Mouse (Mus musculus): Measurements from ENCODE around the gene Tenm4.

Gene Tenm4

DNA sequence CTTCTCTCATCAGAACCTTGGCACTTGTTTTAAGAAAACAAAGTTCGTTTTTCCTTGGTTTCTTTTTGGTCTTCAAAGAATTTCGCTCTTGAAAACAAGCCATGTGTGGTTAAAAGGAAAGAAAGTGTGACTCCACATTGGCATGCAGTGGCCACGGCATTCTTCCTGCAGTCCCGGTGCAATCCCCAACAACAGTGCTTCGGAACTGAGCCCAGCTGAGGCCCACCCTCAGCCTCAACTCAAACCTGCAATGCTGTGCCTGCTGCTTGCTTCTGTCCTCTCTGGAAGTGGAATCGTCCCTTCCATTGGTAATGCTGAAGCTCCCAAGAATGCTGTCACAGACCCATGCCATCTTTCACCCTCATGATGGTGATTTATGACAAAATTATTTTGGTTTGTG is 88.6 kb downstream of the Tenm4 start:
- DNase-seq = no peak

DNA sequence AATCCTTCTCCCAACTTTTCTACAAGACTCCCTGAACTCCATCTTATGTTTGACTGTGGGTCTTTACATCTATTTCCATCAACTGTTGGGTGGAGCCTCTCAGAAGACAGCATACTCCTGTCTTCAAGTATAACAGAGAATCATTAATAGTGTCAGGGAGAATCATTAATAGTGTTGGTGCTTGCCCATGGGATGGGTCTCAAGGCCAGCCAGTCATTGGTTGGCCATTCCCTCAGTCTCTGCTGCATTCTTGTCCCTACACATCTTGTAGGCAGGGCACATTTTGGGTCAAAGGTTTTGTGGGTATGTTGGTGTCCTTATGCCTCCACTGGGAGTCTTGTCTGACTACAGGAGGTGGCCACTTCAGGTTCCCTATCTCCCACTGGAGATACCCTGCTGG is 91.1 kb downstream of the Tenm4 start:
- no peak for DNase-seq

DNA sequence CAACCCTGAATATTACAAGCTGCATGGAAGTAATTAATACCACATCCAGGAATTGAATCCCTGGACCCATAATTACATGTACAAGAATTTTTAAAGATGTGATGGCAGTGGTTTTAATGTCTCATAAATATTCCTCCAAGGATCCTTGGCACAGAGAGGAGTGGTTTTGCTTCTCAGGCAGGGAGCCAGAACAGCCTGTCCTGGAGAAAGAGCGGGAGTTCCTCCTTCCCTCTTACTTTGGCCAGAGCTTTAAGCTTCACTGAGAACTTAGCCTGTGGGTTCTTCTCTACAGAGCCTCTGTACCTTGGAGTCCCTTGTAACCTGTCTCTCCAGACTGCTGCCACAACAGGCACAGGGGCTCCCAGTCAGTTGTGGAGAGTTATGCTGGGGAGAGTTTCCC is 94.9 kb downstream of the Tenm4 start:
- DNase-seq = no peak

DNA sequence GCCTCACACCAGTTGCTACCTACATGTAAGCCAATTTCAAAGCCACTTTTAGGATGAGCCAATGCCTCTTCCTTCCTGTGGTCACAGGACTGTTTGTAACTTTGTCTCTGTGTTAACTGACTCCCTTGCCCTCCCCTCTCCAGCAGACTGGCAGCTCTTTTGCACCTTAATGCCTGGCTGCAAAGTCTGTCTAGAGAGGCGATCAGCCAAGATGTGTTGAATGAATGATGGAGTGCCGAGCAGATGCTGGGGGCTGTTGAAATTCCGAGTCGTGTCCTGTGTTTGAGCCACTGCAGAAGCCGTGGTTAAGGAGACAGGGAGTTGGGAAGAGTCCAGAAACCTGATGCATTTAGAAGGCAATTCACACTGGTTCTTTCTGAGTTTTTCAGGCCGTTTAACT is 96.2 kb downstream of the Tenm4 start:
- peak in 1 of 2 experiments; percentile 9 for DNase-seq

DNA sequence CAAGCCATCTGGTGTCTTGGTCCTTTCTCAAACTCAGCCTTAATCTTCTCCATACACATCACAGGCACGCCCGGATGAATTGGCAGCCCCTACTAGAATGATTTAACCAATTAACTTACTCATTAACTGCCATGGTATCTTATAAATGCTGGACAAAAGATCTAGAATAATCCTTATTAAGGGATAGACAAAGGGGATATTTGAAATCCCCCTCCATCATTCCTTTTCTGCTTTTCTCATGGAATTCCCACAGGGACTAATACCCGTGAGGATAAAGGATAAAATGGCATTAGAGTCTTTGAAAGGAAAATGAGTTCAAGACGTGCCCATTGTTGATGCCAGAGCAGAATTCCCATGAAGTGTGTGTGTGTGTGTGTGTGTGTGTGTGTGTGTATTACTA is 99.6 kb downstream of the Tenm4 start:
- DNase-seq = no peak

DNA sequence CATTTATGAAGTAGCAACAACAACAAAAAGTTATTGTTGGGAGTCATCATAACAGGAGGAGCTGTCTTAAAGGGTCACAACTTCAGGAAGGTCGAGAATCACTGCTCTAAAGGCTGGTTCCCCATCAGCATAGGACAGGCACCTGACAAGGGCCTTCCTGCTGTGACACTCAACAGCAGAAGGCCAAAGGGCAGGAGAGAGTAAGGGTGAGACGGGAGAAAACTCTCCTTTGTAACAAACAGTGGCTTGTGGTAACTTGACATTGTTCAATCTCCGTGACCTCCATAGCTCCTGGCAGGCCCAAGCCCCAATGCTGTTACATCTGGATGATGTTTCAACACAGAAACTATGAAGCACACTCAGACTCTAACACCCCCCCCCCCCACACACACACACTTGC is 101.0 kb downstream of the Tenm4 start:
- no peak for DNase-seq

DNA sequence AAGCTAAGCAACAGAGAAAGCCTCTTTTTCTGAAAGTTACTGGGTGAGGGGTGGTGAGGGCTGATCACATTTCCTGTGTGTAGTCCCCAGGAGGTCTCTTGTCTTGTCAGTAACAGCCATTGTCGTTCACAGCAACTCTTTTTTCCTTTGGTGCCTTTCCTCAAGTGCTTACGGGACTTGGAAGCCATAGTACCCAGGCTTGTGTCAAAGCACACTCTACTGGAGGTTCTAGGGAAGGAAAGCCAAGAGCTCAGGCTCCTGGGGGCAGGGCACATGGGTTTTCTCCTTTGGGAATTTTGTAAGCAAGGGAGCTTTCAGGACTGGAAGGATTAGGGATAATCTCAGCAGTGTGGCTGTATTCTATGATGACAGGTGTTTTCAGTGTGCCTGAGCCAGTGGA is 103.4 kb downstream of the Tenm4 start:
- DNase-seq = no peak

DNA sequence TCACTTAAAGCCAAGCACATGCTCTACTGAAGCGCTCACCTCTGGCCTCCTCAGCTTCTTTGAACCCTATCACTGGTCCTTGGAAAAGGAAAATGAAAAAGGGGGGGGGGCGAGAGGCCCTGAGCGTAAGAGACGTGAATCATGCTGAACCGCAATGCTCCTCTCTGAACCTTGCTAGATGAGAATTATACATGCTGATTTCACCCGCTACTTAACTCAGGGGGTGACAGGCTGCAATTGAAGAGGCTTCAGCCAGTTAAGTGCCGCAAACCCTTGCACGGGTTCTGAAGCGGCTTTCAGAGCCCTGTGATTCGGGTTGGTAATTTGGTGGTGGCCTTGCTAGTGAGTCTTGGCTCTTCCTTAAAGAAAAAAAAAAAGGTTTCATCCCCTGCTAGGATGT is 106.5 kb downstream of the Tenm4 start:
- no peak for DNase-seq

DNA sequence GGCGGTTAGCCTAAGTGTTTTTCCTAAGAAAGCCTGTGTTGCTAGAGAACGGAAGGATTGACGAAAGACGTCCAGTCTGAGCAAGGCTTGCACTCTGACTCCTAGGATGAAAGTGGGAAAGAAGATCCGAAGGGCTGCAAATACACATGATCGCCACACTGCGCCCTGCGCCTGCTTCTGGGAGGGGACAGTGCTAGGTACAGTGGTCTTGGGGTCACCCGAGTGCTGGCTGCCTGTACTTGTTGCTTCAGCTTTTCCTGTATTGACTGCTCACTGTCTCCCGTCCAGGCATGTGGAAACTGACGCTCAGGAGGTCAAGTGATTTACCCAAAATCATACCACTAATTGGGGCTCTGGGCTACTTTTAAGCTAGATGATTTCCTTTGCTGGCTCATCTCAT is 107.3 kb downstream of the Tenm4 start:
- no peak for DNase-seq

DNA sequence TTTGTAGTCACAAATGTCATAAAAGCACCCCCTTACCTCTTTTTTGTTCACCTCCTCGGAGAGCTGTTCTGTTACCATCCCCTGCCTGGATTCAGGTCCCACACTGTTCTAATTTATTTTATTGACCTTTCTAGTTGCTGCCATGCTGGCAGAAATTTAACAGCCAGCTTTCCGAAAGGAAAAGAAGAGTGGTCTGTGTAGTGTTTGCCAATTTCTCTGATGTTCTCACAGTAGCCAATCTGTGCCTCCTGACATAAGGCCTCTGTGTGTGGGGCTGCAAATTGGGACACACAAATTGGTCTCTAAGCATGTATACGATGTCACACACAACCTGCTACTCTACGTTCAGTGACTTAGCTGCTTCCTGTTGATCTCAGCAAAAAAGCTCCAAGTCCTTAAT is 109.7 kb downstream of the Tenm4 start:
- DNase-seq = no peak

DNA sequence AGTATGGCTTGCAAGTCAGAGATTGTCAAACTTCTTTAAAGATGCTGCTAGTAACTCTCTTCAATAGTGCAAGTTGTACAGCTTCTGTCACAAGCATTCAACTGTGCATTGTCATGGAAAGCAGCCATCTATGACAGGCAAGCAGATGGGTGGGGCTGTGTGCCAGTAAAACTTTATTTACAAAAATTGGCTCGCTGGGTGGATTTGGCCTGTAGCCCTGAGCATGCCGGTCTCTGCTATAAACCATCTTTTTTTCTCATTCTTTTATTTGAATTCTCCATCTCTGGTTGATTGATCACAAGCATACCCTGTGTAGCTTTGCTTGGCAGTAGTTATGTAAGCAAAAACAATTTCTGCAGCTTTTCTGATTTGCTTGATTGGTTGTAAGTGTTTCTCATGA is 119.5 kb downstream of the Tenm4 start:
- no peak for DNase-seq

DNA sequence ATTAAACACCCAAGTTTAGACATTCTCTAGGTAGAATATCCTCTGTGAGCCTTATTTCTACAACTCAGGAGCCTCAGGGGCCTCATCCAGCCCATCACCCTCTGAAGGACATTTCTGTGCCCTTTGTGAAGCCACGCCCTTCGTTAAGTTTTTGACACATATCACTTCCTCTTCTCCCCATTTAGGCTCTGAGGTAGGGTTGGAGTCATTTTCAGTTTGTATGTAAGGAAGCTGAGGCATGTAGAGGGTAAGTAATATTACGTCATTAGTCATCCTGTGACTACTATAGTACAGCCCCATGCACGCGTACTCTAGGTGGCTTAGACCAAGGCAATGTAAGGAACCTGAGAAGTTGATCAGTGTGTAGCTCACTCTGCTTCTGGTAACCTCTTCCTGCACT is 124.9 kb downstream of the Tenm4 start:
- no peak for DNase-seq

DNA sequence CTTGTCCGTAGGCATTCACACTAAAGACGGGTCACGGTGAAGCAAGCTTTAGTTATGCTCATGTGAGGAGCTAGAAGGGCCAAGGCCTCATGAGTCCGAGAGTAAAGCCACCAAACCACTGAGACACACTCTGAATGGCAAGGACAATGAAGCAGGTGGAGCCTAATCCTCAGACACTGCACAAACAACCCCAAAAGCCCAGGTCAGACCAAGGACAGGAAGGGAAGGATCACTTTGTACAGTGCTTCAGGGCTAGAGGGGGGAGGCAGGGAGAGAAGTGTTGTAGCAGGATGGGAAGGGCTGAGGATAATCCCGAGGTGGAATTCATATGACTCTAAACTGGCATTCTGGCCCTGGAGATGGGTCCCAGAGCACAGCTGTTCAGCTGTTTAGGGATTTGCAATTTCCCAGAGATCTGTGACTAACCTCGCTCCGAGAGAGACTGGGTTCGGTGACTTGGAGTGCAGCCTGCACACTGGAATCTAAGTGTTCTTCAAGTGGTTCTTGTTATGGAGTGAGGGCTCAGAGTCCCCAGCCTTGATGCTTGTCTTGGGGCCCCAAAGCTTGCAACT is 129.9 kb downstream of the Tenm4 start:
- DNase-seq = no peak

DNA sequence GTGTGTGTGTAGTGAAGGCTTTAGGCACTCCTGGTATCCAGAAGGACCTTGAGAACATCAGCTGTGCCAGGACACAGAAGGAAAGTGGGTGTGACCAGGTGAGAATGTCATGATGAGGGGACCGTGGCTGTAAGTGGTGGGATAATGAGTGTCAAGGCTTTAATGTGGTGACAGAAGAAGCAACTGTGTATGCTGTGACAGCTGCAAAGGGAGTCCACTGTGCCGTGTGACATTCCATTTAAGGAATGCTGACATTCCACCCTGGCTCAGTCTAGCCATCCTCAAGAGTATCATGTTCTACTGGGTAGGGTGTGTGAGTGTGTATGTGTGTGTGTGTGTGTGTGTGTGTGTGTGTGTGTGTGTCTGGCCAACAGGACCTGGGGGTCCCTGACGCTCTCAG is 130.8 kb downstream of the Tenm4 start:
- DNase-seq = no peak

DNA sequence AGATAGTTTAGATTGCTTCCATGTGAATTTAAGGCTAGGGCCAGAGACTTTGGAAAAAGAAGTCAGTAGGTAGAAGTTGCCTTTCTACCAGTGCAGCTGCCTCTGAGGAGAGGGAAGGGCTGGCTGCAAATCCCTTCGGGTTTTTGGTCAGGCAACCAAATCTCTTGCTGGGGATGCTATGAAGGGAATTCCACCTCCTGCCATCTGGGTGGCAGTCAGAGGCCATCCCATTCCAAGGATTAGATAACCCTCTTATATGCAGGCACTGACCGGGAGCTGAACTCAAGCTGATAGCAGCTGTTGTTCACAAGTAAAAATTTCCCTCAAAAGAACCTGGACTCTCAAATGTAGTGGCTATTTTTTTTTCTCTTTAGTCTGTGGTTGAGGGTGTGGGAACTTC is 132.9 kb downstream of the Tenm4 start:
- DNase-seq = no peak

DNA sequence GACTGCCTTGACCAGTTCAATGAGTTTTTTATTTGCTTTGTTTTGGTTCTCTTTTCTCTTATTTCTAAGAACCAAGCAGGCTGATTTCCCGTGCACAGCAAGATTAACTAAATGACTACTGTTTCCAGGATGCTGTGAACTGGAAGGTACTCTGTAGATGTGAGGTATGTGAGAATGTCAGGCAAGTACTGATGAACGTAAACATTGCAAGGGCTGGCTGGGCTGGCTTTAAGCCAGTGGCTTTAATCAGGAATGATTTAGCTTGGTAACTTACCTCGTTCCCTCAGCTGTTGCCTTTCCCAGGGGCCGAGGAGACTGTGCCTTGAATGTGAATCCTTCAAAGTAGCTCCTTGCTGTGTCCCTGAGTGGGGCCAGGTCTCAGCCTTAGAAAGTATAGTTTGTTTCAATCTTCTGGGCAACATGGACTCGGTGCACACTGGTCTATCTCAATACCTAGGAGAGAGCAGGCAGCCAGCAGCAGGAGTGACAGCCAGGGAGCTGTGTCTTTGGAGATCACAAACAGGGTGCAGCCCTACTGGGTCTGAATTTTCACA is 134.4 kb downstream of the Tenm4 start:
- no peak for DNase-seq

DNA sequence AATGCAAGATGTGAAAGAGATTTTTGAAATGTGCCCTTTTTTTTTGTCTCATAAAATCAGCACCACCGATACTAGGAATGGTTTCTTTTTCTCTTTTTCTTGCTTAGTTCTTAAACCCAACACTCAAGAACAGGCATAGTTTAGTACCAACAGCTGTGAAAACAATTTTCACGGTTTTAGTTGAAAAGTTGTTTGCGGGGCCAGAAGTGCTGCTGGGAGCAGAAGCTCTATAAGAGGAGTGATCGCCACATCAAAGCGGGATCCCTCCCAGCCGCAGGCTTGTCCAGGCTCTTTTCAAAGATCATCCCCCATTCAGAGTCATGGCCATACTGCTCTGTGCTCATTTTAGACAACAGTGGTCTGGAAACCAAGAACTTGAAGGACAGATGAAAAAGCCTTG is 137.1 kb downstream of the Tenm4 start:
- no peak for DNase-seq

DNA sequence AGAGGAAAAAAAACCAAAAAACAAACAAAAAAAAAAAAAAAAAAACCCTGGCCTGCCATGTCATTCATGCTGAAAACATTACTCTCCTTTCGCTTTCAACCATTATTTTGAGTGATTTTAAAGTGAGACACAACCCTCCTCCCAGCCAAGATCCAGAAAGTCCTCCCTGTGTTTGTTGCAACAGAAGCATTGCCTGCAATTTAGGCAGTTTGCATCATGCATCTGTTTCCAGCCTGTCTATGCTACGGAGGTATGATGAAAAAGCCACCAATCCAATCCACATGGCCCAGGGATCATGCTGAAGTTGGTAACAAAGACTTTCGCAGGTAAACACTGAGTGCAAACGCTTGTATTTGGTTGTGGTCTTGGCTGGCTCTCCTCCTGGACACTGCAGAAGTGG is 158.3 kb downstream of the Tenm4 start:
- no peak for DNase-seq

DNA sequence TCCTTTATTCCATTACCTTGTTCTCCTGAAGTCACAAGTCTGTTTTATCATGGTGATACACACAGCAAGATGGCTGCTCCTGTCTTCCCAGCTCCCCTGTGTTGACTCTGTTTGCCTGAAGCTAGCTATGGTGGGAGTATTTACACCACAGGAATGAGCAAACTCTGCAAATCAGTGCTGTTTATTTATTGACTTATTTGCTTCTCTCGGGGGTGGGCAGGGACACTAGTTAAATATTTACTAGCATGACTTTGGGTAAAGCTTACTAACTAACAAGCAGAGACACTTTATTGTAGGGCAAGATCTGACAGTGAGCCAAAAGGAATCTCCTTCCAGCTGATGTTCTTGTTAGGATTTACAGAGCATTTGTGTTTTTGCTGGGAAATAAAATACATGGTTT is 160.1 kb downstream of the Tenm4 start:
- DNase-seq = no peak

DNA sequence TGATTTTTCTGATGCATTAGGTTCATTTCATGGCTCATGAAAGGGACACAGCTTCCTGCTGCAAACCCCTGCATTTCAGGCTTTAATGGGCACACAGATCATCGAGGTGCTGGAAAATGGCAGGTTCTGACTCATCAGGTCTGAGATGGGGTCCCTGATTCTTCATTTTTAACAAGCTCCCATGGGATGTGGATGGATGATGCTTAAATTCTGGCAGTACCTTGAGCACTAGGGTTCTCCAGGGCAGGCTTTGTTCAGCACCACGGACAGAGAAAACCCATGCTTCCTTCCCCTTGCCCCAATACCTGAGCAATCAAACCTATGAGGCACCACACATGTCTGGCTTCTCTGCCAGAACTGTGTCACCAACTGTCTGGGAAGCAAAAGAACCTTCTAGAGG is 163.3 kb downstream of the Tenm4 start:
- no peak for DNase-seq

DNA sequence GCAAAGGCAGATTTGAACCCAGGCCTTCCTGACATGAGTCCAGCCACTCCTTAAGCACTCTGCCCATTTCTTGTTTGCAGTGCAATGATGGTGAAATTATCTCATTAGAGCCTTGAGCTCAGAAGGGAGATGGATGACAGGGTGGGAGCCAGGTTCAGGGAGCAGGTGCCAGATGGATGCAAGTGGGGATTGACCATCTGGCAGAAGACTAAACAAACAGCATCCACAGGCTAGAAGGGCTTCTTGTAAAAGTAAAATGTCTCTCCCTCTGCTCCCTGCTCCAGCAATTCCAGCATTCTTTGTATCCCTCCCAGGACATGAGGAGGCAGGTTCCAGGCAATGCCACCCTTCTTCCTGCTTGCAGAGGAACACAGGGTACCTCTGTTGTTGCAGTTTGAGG is 165.3 kb downstream of the Tenm4 start:
- DNase-seq = no peak

DNA sequence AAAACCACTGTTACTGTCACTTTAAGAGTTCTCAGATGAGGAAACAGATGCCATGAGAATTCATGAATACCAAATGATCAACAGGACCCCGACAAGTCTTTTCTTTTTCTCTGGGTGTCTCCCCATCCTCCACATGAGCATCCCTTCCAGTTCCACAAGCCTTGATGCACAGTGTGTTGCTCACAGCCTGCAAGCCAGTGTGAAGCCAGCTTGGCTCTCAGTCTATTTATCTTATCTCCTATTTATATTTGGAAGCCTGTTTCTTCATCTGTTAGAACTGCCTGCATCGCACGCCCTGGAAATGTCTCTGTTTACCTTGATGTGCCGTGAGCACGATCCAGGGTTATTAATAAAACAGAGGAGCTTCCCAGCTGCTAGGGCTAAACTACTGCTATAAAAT is 169.8 kb downstream of the Tenm4 start:
- no peak for DNase-seq

DNA sequence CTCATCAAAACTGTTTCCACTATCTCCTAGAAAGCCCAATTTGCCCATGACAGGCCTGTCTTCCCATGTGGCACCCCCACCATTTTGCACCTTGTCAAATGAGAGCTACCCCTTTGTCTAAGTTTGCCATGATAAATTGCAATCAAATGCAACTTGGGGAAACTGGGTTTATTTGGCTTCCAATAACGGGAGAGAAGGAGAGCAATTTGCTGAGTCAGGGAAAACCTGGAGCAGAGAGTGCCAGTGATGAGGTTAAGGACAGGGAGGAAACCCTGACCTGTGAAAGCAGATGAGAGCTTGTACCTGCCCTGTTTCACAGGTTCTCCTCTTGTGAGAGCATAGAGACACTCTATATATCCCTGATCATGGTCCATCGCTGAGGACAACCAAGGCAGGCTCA is 170.4 kb downstream of the Tenm4 start:
- DNase-seq = no peak

DNA sequence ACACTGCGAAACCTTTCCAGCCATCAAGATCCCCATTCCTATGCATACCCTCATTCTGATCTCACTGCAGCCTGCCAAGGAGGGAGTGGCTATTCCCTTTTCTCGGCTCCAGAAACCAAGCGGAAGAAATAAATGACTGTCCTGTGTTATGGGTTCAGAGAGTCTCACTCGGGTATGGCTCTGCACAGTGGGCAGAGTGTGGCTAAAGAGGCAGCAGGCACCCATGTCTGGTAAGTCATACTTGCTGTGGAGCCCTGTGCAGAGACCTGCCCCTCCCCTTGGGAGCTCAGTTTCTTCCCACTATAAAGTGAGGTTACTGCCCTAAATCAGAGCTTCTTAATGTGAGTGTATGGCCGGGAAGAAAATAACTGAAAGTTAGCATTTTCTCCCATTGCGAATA is 171.9 kb downstream of the Tenm4 start:
- DNase-seq = no peak

DNA sequence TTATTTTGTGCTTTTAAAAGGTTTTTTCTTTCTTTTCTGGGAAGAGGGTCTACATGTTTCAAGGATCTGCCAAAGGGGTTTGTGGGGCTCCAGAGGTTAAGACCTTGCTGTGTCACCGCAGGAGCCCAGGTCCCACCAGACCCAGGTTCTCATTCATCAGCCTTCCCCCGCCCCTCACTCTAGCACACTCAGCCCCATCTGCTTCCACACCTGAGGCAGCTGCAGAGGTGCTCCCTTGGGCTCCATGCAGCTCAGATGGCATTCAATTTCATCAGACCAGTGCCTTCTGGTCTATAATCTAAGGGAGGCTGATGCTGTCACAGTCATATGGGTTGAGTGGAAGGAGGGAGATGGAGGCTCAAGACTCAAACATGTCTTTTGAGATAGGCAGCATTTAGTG is 172.6 kb downstream of the Tenm4 start:
- DNase-seq = no peak

DNA sequence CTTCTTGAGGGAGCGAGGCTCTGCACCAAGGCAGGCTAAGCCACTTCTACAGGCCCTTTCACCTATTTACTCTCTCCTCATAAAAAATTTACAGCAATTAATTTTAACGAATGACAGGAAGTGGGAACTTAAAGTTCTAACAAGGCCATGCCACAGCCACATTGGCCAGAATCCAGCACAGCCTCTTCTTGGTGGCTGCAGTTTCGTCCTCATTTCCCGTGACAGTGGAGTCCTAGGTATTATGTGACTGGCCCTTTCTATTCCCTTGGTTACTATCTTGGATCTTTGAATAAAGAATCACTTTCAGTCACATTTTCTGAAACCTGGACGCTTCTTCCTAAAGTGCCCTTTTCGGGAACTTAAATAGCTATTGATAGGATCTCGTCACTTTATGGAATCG is 181.6 kb downstream of the Tenm4 start:
- DNase-seq = no peak

All from lung, adult 18-20 months (tissue).